Mouse (Mus musculus) lung, adult 18-20 months (tissue): Measurements from ENCODE around the gene Lmntd1.

Source experiments
- DNase-seq, 2 experiments: peaks; one replicate each; pipeline ENCODE4 v3.0.0; 2022; ENCODE audit warnings: mixed read lengths in 2 of 2

Lmntd1 gene

GRCm38 (mm10) chr6:145557059-145557992 is 56.8 kb downstream of the Lmntd1 start:
- peak in 1 of 2 experiments; percentile 1 for DNase-seq

GRCm38 (mm10) chr6:145553226-145553625 is 60.9 kb downstream of the Lmntd1 start:
- peak in 1 of 2 experiments; percentile 3 for DNase-seq

GRCm38 (mm10) chr6:145552817-145553216 is 61.3 kb downstream of the Lmntd1 start:
- no peak for DNase-seq

GRCm38 (mm10) chr6:145550993-145551392 is 63.1 kb downstream of the Lmntd1 start:
- no peak for DNase-seq

- peak; percentile 41 to 62 for DNase-seq
Measured at GRCm38 (mm10) chr6:145545927-145546641, 68.0 kb downstream of the Lmntd1 start.

GRCm38 (mm10) chr6:145544838-145545237 is 69.3 kb downstream of the Lmntd1 start:
- DNase-seq = no peak

GRCm38 (mm10) chr6:145544304-145544703 is 69.8 kb downstream of the Lmntd1 start:
- DNase-seq = no peak

GRCm38 (mm10) chr6:145539568-145539859 is 74.6 kb downstream of the Lmntd1 start:
- no peak for DNase-seq

- DNase-seq = no peak
Measured at GRCm38 (mm10) chr6:145538787-145539567, 75.1 kb downstream of the Lmntd1 start.

- no peak for DNase-seq
Measured at GRCm38 (mm10) chr6:145530464-145530863, 83.7 kb downstream of the Lmntd1 start.

GRCm38 (mm10) chr6:145523337-145523736 is 90.8 kb downstream of the Lmntd1 start:
- DNase-seq = no peak

GRCm38 (mm10) chr6:145522617-145523016 is 91.5 kb downstream of the Lmntd1 start:
- no peak for DNase-seq

- no peak for DNase-seq
Measured at GRCm38 (mm10) chr6:145517002-145517401, 97.1 kb downstream of the Lmntd1 start.

GRCm38 (mm10) chr6:145515859-145516581 is 98.1 kb downstream of the Lmntd1 start:
- DNase-seq = no peak

- no peak for DNase-seq
Measured at GRCm38 (mm10) chr6:145511265-145511664, 102.9 kb downstream of the Lmntd1 start.

- DNase-seq = no peak
Measured at GRCm38 (mm10) chr6:145508828-145509227, 105.3 kb downstream of the Lmntd1 start.

- no peak for DNase-seq
Measured at GRCm38 (mm10) chr6:145501751-145502150, 112.4 kb downstream of the Lmntd1 start.

- peak; percentile 14 to 53 for DNase-seq
Measured at GRCm38 (mm10) chr6:145499574-145500546, 114.3 kb downstream of the Lmntd1 start.

- DNase-seq = no peak
Measured at GRCm38 (mm10) chr6:145495731-145496130, 118.4 kb downstream of the Lmntd1 start.

GRCm38 (mm10) chr6:145488251-145488650 is 125.9 kb downstream of the Lmntd1 start:
- DNase-seq = no peak

GRCm38 (mm10) chr6:145485986-145486605 is 128.0 kb downstream of the Lmntd1 start:
- no peak for DNase-seq
